Mouse (Mus musculus): ENCODE measurements around the gene Tbl2.

DNA sequence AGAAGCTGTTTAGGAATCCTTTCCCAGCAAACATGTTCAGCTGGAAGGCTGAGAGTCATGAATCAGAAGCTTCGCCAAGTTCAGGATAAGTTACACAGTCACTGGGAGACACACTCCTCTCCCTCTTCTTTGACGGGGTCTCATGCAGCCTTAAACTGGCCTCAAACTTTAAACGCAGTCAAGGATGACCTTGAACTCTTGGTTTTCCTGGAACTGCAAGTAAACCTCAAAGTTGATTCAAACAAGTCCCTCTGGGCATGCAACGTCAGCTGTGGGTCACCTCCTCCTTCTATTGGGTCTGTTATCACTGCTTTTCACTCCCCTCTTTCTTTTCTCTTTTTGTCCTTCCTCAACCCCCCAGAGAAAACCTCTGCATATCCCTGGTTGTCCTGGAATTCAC, 17.5 kb downstream of the Tbl2 start:
- TF ChIP-seq CTCF (IDR thresholded peaks at IDR 0.05; ENCODE audit: control insufficient read depth, insufficient read depth, insufficient read length) (no peak), MAX (IDR thresholded peaks at IDR 0.05) (no peak), MYOD1 (IDR thresholded peaks at IDR 0.05; ENCODE audit: control insufficient read depth, insufficient read length, low read depth) (no peak), MYOG (IDR thresholded peaks at IDR 0.05; ENCODE audit: control insufficient read depth, extremely low read depth, insufficient read length) (no peak), CEBPB (IDR thresholded peaks at IDR 0.05; ENCODE audit: low read depth) (no peak), FOSL1 (IDR thresholded peaks at IDR 0.05; ENCODE audit: insufficient read depth, low read length, poor library complexity, severe bottlenecking) (no peak)
